Mouse (Mus musculus) midbrain, embryonic 11.5 days (tissue): Measurements from ENCODE around the gene Bicral. TPM values are rescaled to one million over a fixed set of nuclear protein-coding genes. Genes with fewer than 3 reads are reported as not detected.
"Not testable (repeated sequence)": the region's sequence is repeated elsewhere in the genome, so short reads cannot be mapped to it uniquely, and the experiment has no call there.

Experiments
- ATAC-seq: fragments of 200-750 bp; cut with Nextera tagmentation; 2 replicates; pipeline ENCODE4 v1.8.0; 2017; ENCODE audit warnings: moderate TSS enrichment, moderate library complexity; ENCODE audit not compliant: low FRiP score
- DNase-seq: peaks from one replicate; pipeline ENCODE4 v3.0.0; 2015; ENCODE audit warnings: low spot score; ENCODE audit errors: missing footprints
- H3K27ac ChIP-seq: fragments of 300-500 bp; sonication (generic); 2 replicates; pipeline ENCODE4 v1.5.1; 2014; ENCODE audit warnings: low read depth, low read length
- H3K27me3 ChIP-seq: fragments of 300-500 bp; sonication (generic); 2 replicates; pipeline ENCODE4 v1.6.1; 2014; ENCODE audit warnings: mild to moderate bottlenecking, low read length, moderate library complexity, mixed read lengths; ENCODE audit not compliant: control insufficient read depth, insufficient read depth
- H3K36me3 ChIP-seq: fragments of 300-500 bp; sonication (generic); 2 replicates; pipeline ENCODE4 v1.6.1; 2014; ENCODE audit warnings: mild to moderate bottlenecking, low read length, moderate library complexity, mixed read lengths; ENCODE audit not compliant: control insufficient read depth, insufficient read depth
- H3K4me1 ChIP-seq: fragments of 300-500 bp; sonication (generic); 2 replicates; pipeline ENCODE4 v1.6.1; 2014; ENCODE audit warnings: low read length; ENCODE audit not compliant: control insufficient read depth, insufficient read depth
- H3K4me2 ChIP-seq: fragments of 300-500 bp; sonication (generic); 2 replicates; pipeline ENCODE4 v1.6.1; 2014; ENCODE audit warnings: mild to moderate bottlenecking, moderate library complexity
- H3K4me3 ChIP-seq: fragments of 300-500 bp; sonication (generic); 2 replicates; pipeline ENCODE4 v1.5.1; 2014; ENCODE audit warnings: low read depth, low read length
- H3K9ac ChIP-seq: fragments of 300-500 bp; sonication (generic); 2 replicates; pipeline ENCODE4 v1.6.1; 2014; ENCODE audit warnings: low read length
- H3K9me3 ChIP-seq: fragments of 300-500 bp; sonication (generic); 2 replicates; pipeline ENCODE4 v1.6.1; 2016; ENCODE audit warnings: low read length; ENCODE audit not compliant: control insufficient read depth
- WGBS: fragments of 180-500 bp; shearing (Covaris S2); extraction: QIAGEN DNeasy Blood & Tissue Kit; methylation state at CpG from one replicate; pipeline ENCODE4 v1.1.7; 2014; 5-methylcytosine and 5-hydroxymethylcytosine counted together
- polyA plus RNA-seq: library from polyadenylated mRNA; unstranded; fragments of >200 nt; fragmentation: Nextera tagmentation; extraction: Ambion mirVana; gene quantifications from 2 replicates; pipeline ENCODE4 v1.2.1, GENCODE M21; 2014

The Bicral gene
- polyA plus RNA-seq, 1 experiment from 2014 or later = 5.8 TPM

DNA sequence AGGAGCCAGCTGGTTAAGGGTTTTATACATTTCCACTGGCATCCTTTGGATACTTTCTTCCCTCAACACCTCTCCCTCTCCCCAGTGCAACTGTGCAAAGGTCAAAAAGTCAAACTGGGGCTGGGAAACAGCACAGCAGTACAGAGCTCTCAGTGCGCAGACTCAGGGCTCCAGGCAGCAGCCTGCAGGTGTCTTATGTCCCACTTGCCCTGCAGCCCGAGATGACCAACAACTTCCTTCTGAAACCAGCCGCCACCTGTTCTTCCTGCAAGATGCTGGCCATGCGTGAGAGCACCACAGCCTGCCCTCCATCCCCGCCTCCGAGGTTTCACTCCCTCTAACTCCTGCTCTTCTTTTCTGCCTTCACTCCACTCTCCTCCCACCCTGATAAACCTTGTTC is 5.6 kb downstream of the Bicral start:
- Histone ChIP-seq H3K27ac (peak overlapping the region; percentile 35; the same call in 1 of the 2 replicates), H3K4me3 (no peak overlapping the region), H3K4me1 (peaks cover 14% of the 10 kb centered on the region), H3K4me2 (no peak overlapping the region), H3K9ac (no peak overlapping the region), H3K27me3 (no peaks in the 10 kb centered on the region), H3K36me3 (no peaks in the 10 kb centered on the region), H3K9me3 (no peaks in the 10 kb centered on the region)
- ATAC-seq (no peak), DNase-seq (no peak)
- 55% methylated on average over 6 of the region's 6 CpGs for WGBS

DNA sequence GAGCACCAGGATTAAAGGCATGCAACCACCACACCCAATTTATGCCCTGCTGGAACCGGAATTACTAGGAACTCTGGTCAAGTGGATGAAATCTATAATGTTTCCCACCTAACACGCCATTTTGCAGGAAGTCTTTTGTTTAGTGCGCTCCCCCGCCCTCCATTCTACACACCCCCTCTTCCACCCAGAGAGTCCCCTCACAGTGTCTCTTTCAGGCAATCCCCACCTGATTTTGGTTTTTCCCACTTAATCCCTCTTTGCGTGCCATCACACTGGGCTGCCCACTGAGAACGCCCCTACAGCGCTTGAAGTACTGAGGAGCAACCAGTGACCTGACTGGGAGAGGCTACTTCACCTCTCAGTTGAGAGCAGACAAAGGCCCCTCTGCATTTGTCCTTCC is 11.1 kb downstream of the Bicral start:
- no peaks in the 10 kb centered on the region for H3K27me3 ChIP-seq
- ATAC-seq (no peak), DNase-seq (no peak)
- H3K27ac ChIP-seq = no peak overlapping the region
- H3K4me3 ChIP-seq = no peak overlapping the region
- no peaks in the 10 kb centered on the region for H3K36me3 ChIP-seq
- H3K9me3 ChIP-seq = no peaks in the 10 kb centered on the region
- no peak overlapping the region for H3K4me2 ChIP-seq
- no peak overlapping the region for H3K9ac ChIP-seq
- no peaks in the 10 kb centered on the region for H3K4me1 ChIP-seq
- 89% methylated on average over 7 of the region's 7 CpGs for WGBS

DNA sequence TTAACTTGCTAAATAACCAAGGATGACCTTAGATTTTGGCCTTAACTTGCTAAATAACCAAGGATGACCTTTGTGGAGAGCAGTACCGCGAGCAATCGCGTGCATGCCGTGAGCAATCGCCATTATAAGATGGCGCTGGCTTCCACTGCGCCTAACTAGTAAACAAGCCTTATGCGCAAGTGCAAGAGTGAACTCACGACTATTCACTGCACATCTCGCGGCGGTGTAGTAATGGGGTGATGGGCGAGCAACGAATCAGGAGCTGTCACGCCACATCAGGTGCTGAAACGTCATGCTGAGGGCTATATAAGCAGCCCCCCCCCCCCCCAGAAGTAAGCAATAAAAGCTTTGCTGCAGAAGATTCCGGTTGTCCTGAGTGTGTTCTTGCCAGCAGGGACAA is 11.7 kb downstream of the Bicral start:
- not testable (repeated sequence) for H3K9ac ChIP-seq, H3K4me1 ChIP-seq, ATAC-seq, H3K4me3 ChIP-seq, H3K9me3 ChIP-seq, DNase-seq, H3K27me3 ChIP-seq, H3K4me2 ChIP-seq, H3K36me3 ChIP-seq, H3K27ac ChIP-seq
- WGBS = 94% methylated on average over 18 of the region's 18 CpGs

DNA sequence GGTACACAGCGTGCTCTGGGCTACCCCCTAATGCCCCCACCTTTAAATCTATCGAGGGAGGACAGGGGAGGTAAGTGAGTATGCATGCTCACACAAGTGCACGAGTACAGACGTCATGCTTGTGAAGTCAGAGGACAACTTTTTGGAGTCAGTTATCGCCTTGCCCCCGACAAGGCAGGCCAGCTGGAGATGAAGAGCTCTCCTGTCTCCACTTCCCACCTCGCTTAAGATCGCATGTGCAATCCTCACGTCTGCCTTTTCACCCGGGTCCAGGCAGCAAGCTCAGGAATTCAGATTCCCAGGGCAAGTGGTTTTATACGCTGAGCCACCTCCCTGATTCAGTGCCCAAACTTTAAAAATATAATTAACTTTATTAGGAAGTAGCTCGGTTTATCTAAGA is 13.0 kb downstream of the Bicral start:
- no peak for DNase-seq
- no peaks in the 10 kb centered on the region for H3K27me3 ChIP-seq
- H3K4me3 ChIP-seq = no peak overlapping the region
- no peaks in the 10 kb centered on the region for H3K36me3 ChIP-seq
- H3K4me1 ChIP-seq = no peaks in the 10 kb centered on the region
- H3K4me2 ChIP-seq = no peak overlapping the region
- H3K9ac ChIP-seq = no peak overlapping the region
- H3K27ac ChIP-seq = no peak overlapping the region
- WGBS = 89% methylated on average over 12 of the region's 12 CpGs
- no peaks in the 10 kb centered on the region for H3K9me3 ChIP-seq
- ATAC-seq = no peak

DNA sequence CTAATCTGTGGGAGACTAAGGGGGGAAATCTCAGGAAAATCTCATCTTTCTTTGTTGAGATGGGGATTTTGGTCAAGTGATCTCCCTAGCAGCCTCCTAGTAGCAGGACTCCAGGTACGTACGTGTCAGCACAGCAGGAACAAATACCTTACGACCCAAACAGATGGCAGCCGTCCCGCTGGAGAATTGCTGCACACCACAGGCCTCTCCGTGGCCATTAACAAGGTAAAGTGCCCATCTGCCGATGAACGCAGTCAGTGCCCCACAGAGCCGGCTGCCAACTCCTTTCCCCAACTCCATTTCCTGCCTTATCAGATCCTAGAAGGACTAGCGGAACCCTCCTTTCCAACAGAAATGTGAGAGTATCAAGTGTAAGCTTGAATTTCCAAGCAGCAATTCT is 13.5 kb downstream of the Bicral start:
- DNase-seq (no peak), ATAC-seq (no peak)
- Histone ChIP-seq H3K4me1 (no peaks in the 10 kb centered on the region), H3K27ac (no peak overlapping the region), H3K36me3 (no peaks in the 10 kb centered on the region), H3K4me3 (no peak overlapping the region), H3K9ac (no peak overlapping the region), H3K9me3 (no peaks in the 10 kb centered on the region), H3K4me2 (no peak overlapping the region), H3K27me3 (no peaks in the 10 kb centered on the region)
- WGBS = 70% methylated on average over 10 of the region's 10 CpGs

DNA sequence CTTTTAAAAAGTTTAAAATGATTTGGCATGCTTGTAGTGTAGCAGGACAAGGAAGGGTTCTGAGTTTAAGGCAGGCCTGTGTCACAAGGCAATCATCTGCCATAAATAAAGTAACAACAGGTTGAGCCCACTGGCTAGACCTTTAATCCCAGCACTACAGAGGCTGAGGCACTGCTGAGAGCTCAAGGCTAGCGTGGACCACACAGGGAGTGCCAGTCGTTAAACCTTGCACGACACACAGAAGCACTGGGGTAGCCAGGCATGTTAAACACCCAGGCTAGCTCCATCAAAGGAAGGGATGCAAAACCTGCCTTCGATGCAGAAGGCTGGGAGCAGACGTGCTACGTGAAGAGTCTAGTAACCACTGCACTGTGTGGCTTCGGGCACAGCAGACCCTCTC is 14.6 kb downstream of the Bicral start:
- 81% methylated on average over 7 of the region's 7 CpGs for WGBS
- H3K36me3 ChIP-seq = no peaks in the 10 kb centered on the region
- H3K9me3 ChIP-seq = no peaks in the 10 kb centered on the region
- no peak overlapping the region for H3K4me3 ChIP-seq
- no peaks in the 10 kb centered on the region for H3K4me1 ChIP-seq
- no peak overlapping the region for H3K27ac ChIP-seq
- DNase-seq (no peak), ATAC-seq (no peak)
- no peaks in the 10 kb centered on the region for H3K27me3 ChIP-seq
- H3K4me2 ChIP-seq = no peak overlapping the region
- no peak overlapping the region for H3K9ac ChIP-seq

DNA sequence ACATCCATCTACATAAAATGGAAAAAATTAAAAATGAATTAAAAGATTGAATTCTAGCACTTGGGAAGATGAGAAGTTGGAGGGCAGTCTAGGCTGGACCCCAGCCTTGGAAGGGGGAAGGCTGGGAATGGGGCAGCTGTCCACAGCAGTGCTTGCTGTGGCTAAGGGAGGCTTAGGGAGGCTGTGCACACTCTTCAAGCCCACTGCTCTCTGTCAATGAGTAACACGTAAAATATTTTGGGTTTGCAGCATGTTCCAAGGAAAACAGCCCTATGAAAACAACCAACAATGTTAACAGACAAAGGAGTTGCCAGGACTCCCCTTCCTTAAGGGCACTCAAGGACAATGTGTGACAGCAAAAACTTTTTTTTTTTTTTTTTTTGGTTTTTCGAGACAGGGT is 15.3 kb downstream of the Bicral start:
- no peaks in the 10 kb centered on the region for H3K27me3 ChIP-seq
- no peak overlapping the region for H3K4me3 ChIP-seq
- H3K36me3 ChIP-seq = no peaks in the 10 kb centered on the region
- no peaks in the 10 kb centered on the region for H3K4me1 ChIP-seq
- H3K9ac ChIP-seq = no peak overlapping the region
- H3K27ac ChIP-seq = no peak overlapping the region
- no peaks in the 10 kb centered on the region for H3K9me3 ChIP-seq
- WGBS = 85% methylated on average over 2 of the region's 2 CpGs
- no peak for ATAC-seq
- H3K4me2 ChIP-seq = no peak overlapping the region
- no peak for DNase-seq

DNA sequence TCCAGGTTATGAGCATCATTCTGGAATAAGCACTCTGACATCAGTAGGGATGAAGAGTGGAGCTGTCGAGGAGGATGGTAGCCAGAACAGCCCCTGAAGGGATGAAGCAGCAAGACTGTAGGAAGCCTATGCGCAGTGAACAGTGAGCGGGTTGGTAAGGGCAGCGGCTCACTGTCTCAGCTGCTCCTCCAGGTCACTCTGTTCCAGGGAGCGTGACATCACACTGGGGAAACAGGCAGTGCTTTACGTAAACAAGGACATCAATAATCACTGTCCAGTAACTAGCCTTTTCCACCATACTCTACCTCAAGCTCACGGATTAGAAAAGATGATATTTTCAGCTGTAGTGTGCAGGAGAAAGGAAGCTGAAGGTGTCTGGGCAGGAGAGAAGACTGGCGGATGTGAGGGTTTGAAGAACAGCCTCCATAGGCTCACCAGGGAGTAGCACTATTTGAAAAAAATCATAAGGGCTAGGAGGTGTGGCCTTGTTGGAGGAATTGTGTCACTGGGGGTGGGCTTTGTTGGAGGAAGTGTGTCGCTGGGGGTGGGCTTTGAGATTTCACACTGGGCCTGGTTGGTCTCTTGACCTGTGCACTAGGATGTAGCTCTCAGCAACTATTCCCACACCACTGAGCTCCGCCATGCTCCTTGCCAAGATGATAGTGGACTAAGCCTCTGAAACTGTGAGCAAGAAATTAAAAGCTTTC is 17.8 kb downstream of the Bicral start:
- Histone ChIP-seq H3K9me3 (no peaks in the 10 kb centered on the region), H3K27me3 (no peaks in the 10 kb centered on the region), H3K4me2 (no peak overlapping the region), H3K27ac (no peak overlapping the region), H3K36me3 (no peaks in the 10 kb centered on the region), H3K9ac (no peak overlapping the region), H3K4me1 (no peaks in the 10 kb centered on the region), H3K4me3 (no peak overlapping the region)
- ATAC-seq = no peak
- 90% methylated on average over 10 of the region's 10 CpGs for whole genome bisulfite sequencing
- DNase-seq = no peak

DNA sequence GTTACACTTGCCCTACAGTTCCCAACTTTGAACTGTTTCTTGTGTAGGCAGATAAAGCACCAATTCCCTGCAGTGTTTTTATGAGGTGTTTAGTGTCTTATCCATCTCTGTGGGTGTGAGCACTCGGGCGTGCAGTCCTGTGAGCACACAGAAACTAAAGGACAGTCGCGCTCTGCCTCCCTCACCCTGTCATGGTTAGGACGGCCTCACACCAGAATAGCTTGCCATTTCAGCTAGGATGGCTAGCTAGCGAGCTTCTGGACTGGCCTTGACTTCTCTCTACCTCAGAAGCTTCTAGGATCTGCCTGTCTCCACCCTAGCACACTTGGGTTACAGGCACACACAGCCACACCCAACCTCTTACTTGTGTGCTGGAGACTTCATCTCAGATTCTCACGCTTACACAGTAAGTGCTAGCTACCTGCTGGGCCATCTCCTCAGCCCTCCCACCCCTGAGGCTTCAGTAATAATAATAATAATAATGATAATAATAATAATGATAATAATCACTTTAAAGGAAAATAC is 19.8 kb downstream of the Bicral start:
- Histone ChIP-seq H3K27me3 (no peaks in the 10 kb centered on the region), H3K36me3 (no peaks in the 10 kb centered on the region), H3K9me3 (no peaks in the 10 kb centered on the region), H3K9ac (no peak overlapping the region), H3K4me2 (no peak overlapping the region), H3K4me1 (no peaks in the 10 kb centered on the region), H3K27ac (no peak overlapping the region), H3K4me3 (no peak overlapping the region)
- peak; percentile 71 for DNase-seq
- no peak for ATAC-seq
- 69% methylated on average over 7 of the region's 7 CpGs for WGBS
